ENCODE assay signal across 29 mouse cellular contexts in genomic region chr17:91352107-91352506, GRCm38 (mm10).
"Had no signal": no experiment of that assay in that cellular context is flagged by ENCODE, and none has a peak within 500 bp of the region (broad histone marks: within the 10 kb centered on the region; RNA-seq: fewer than 3 reads in every experiment).

No protein-coding gene starts in this region.

- H3K27ac ChIP-seq: limb, embryonic 10.5 days; limb, embryonic 12.5 days; limb, embryonic 13.5 days; limb, embryonic 15.5 days; liver, embryonic 12.5 days; liver, embryonic 13.5 days; liver, embryonic 14.5 days; liver, embryonic 15.5 days; lung, embryonic 15.5 days; macrophage; midbrain, embryonic 10.5 days; midbrain, embryonic 12.5 days; midbrain, embryonic 13.5 days; midbrain, embryonic 15.5 days; neural tube, embryonic 12.5 days had no signal

- DNase-seq: left cerebral cortex, postnatal 4 days; liver; liver, embryonic 13.5 days; liver, postnatal 0 days; lung, adult 18-20 months; lung, adult 2 months; lung, embryonic 14.5 days; lung, postnatal 10 days; lung, postnatal 14 days; lung, postnatal 36 days; lung, postnatal 4 days; midbrain, embryonic 14.5 days had no signal

- H3K4me1 ChIP-seq: limb, embryonic 10.5 days; limb, embryonic 12.5 days; limb, embryonic 13.5 days; limb, embryonic 15.5 days; liver, embryonic 12.5 days; liver, embryonic 13.5 days; liver, embryonic 15.5 days; lung, embryonic 15.5 days; megakaryocyte, embryonic 14.5 days; midbrain, embryonic 10.5 days; midbrain, embryonic 12.5 days; midbrain, embryonic 13.5 days; midbrain, embryonic 15.5 days; neural tube, embryonic 12.5 days had no signal

- H3K4me3 ChIP-seq: limb, embryonic 10.5 days; limb, embryonic 12.5 days; limb, embryonic 13.5 days; limb, embryonic 15.5 days; liver, embryonic 12.5 days; liver, embryonic 13.5 days; liver, embryonic 15.5 days; lung, embryonic 15.5 days; megakaryocyte, embryonic 14.5 days; midbrain, embryonic 10.5 days; midbrain, embryonic 12.5 days; midbrain, embryonic 13.5 days; midbrain, embryonic 15.5 days; neural tube, embryonic 12.5 days had no signal

- H3K4me2 ChIP-seq: limb, embryonic 12.5 days; limb, embryonic 13.5 days; limb, embryonic 15.5 days; liver, embryonic 11.5 days; liver, embryonic 12.5 days; liver, embryonic 13.5 days; liver, embryonic 15.5 days; lung, embryonic 14.5 days; lung, embryonic 15.5 days; midbrain, embryonic 11.5 days; midbrain, embryonic 12.5 days; midbrain, embryonic 13.5 days; midbrain, embryonic 15.5 days; neural tube, embryonic 12.5 days had no signal

- H3K27me3 ChIP-seq: limb, embryonic 12.5 days; limb, embryonic 13.5 days; limb, embryonic 15.5 days; liver, embryonic 12.5 days; liver, embryonic 13.5 days; liver, embryonic 15.5 days; lung, embryonic 15.5 days; megakaryocyte, embryonic 14.5 days; midbrain, embryonic 12.5 days; midbrain, embryonic 13.5 days; midbrain, embryonic 15.5 days; neural tube, embryonic 12.5 days had no signal

- H3K36me3 ChIP-seq: limb, embryonic 10.5 days; limb, embryonic 12.5 days; limb, embryonic 13.5 days; limb, embryonic 15.5 days; liver, embryonic 12.5 days; liver, embryonic 13.5 days; liver, embryonic 15.5 days; lung, embryonic 15.5 days; midbrain, embryonic 10.5 days; midbrain, embryonic 12.5 days; midbrain, embryonic 13.5 days; midbrain, embryonic 15.5 days; neural tube, embryonic 12.5 days had no signal
